Mouse (Mus musculus) heart, adult 2 months (tissue): ENCODE measurements at regions not wholly inside any gene's neighbourhood (a gene's known extent, or its start where the extent isn't known, plus 50 kb on each side); places are given as distances from the start of the nearest gene placed in this dataset.
A peak's percentile ranks its signal among the peaks of the same experiment; 100 is the strongest.

Experiments used
- DNase-seq, 2 experiments: peaks; one replicate each; pipeline ENCODE4 v3.0.0; 2021
- H3K27ac ChIP-seq: fragments of 200-600 bp; 2 replicates; pipeline ENCODE4 v1.8.1; 2022
- H3K27me3 ChIP-seq: fragments of 200-500 bp; 2 replicates; pipeline ENCODE4 v1.6.1; 2012; ENCODE audit warnings: mild to moderate bottlenecking, low read length, inconsistent platforms, mixed read lengths; ENCODE audit not compliant: control insufficient read depth, insufficient read depth
- H3K36me3 ChIP-seq: fragments of 200-500 bp; 2 replicates; pipeline ENCODE4 v1.6.1; 2012; ENCODE audit warnings: low read length, inconsistent platforms; ENCODE audit not compliant: control insufficient read depth, insufficient read depth
- H3K4me1 ChIP-seq: fragments of 200-500 bp; 2 replicates; pipeline ENCODE4 v1.6.1; 2011; ENCODE audit warnings: low read length; ENCODE audit not compliant: control insufficient read depth, insufficient read depth
- H3K4me3 ChIP-seq: fragments of 200-600 bp; 2 replicates; pipeline ENCODE4 v1.8.1; 2022
- H3K79me2 ChIP-seq: fragments of 200-500 bp; replicated peaks from 2 replicates; pipeline ENCODE4 v1.6.1; 2012; ENCODE audit warnings: mild to moderate bottlenecking, inconsistent platforms, low read length, moderate library complexity, mixed read lengths; ENCODE audit not compliant: control insufficient read depth, insufficient read depth
- H3K9ac ChIP-seq: fragments of 200-500 bp; 2 replicates; pipeline ENCODE4 v1.6.1; 2012; ENCODE audit warnings: low read depth, mild to moderate bottlenecking, control low read depth, inconsistent platforms, low read length, mixed read lengths
- CTCF ChIP-seq: fragments of 200-600 bp; IDR thresholded peaks from 2 replicates; pipeline ENCODE4 v1.8.1; 2022; ENCODE audit warnings: antibody characterized with exemption, mild to moderate bottlenecking, moderate library complexity
- EP300 ChIP-seq: fragments of 200-500 bp; IDR thresholded peaks from 2 replicates; pipeline ENCODE4 v1.6.1; 2011; ENCODE audit warnings: low read depth, low read length, control low read depth; ENCODE audit not compliant: insufficient read depth
- POLR2A ChIP-seq: fragments of 200-500 bp; IDR thresholded peaks from 2 replicates; pipeline ENCODE4 v1.6.1; 2011; ENCODE audit warnings: mild to moderate bottlenecking, low read depth, low read length, control low read depth; ENCODE audit not compliant: insufficient read depth
- WGBS: fragments of 180-500 bp; shearing (Covaris S2); methylation state at CpG from one replicate; pipeline ENCODE4 v1.1.7; 2018; 5-methylcytosine and 5-hydroxymethylcytosine counted together
- intact Hi-C: fragments of 180-260 bp; cut with DNase I; formaldehyde crosslinking; loops from one replicate; pipeline ENCODE4 v1.15.1; 2025

DNA sequence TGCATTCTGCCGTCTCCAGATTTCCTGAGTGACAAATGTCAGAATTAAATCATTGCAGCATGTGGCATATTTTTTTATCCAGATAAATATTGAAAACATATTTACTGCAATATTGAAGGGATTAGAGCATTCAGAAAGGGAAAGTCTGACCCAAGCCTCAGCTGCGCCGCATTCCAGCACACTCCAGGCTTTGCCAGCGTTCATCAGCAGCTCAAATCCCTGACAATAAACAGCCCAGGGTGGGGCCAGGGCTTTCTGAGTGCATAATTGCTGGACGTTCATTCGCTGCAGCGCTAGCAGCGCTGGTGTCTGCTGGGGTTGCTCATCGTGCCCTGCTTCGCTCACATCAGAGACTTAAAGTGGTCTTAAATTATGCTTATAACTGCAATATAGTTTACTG, 556.6 kb downstream of the Fat4 start:
- H3K4me1 ChIP-seq, result no peaks in the 10 kb centered on the region
- intact Hi-C loops, result no loop called here
- no peak overlapping the region for H3K9ac ChIP-seq
- 55% methylated on average over 10 of the region's 10 CpGs for WGBS
- no peak overlapping the region for H3K4me3 ChIP-seq
- no peaks in the 10 kb centered on the region for H3K27me3 ChIP-seq
- TF ChIP-seq CTCF (no peak), EP300 (no peak), POLR2A (no peak)
- DNase-seq, result no peak
- no peak overlapping the region for H3K27ac ChIP-seq
- no peaks in the 10 kb centered on the region for H3K36me3 ChIP-seq
- no peaks in the 10 kb centered on the region for H3K79me2 ChIP-seq

DNA sequence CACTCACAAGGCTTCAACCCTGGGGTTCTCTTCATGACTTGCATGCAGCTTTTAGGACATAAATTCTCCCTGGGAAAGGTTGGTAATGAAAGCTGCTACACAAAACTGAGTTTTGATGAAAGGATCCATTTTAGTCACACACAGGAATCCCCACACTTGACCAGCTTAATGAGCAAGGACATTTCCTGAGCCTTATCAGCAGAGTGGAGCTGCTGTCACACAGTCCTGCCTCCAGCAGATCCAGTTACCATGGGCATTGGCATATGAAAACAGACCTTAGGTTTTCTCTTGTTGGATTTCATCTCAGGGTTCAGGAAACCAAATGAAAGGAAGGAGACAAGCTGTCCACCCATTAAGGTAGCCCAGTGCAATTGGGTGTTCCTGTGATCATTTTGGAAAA, 568.9 kb downstream of the Fat4 start:
- Histone ChIP-seq H3K36me3 (no peaks in the 10 kb centered on the region), H3K4me1 (no peaks in the 10 kb centered on the region), H3K4me3 (no peak overlapping the region), H3K27ac (no peak overlapping the region), H3K9ac (no peak overlapping the region), H3K27me3 (no peaks in the 10 kb centered on the region), H3K79me2 (no peaks in the 10 kb centered on the region)
- DNase-seq, result no peak
- TF ChIP-seq EP300 (no peak), CTCF (no peak), POLR2A (no peak)
- intact Hi-C loops, result no loop called here

DNA sequence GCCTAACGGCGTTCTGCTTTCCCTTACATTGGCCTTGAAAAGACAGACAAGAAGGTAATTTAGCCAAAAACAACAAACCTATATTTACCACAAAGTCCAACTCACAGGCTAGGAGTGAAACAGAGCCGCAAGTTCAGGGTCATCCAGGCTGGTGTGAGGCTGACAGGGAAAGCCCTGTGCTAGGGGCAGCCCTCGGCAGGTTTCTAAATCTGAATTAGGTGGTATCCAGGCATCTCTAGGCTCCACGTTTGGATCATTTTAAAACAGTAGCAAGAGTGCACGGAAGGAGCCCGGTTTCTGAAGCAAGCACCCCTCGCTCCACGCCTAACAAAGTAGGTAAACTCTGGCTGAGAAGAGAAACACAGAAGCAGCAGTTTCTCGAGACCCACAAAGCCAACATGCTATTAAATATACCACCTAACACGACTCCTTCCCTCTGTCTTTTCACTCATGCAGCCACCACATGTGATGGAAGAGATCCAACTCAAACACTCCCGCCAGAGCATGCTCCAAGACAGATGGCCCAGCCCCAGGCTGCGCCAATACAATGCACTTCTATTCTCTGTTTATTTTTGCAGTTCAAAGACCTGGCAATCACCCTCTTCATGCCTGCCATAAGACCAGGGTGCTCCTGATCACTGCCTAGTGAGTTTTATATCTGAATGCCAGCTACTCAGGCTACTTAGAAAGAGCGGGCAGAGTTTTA, 573.6 kb downstream of the Fat4 start:
- H3K36me3 ChIP-seq, result no peaks in the 10 kb centered on the region
- H3K27ac ChIP-seq, result no peak overlapping the region
- no peaks in the 10 kb centered on the region for H3K4me1 ChIP-seq
- no peaks in the 10 kb centered on the region for H3K79me2 ChIP-seq
- H3K27me3 ChIP-seq, result no peaks in the 10 kb centered on the region
- TF ChIP-seq EP300 (no peak), CTCF (no peak), POLR2A (no peak)
- no peak overlapping the region for H3K9ac ChIP-seq
- WGBS, result 52% methylated on average over 14 of the region's 14 CpGs
- no peak overlapping the region for H3K4me3 ChIP-seq
- intact Hi-C loops, result no loop called here
- peak in 1 of 2 experiments; percentile 2 for DNase-seq

DNA sequence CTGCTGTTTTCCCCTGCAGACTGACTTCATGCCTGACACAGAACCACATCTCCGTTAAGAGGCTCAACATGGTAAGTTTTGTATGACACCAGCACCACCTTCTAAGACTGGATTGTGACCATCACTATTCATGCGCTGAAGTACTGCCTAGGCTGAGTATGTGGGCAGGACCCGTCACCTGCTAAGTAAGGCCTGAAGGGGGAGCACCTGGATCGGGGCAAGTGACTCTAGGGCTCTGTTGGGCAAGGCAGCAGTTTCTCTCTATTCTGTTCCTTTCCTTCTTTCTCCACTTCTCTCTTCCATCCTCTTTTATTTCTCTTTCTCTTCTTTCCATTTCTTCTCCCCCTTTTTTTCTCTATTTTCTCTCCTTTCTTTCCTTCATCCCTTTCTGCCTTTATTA, 574.8 kb downstream of the Fat4 start:
- Histone ChIP-seq H3K4me1 (no peaks in the 10 kb centered on the region), H3K79me2 (no peaks in the 10 kb centered on the region), H3K36me3 (no peaks in the 10 kb centered on the region), H3K4me3 (no peak overlapping the region), H3K9ac (no peak overlapping the region), H3K27me3 (no peaks in the 10 kb centered on the region), H3K27ac (no peak overlapping the region)
- TF ChIP-seq EP300 (no peak), CTCF (peak; percentile 14; the same call in 1 of the 2 replicates)
- DNase-seq, result no peak
- intact Hi-C loops, result no loop called here
- 85% methylated on average over 4 of the region's 4 CpGs for WGBS

DNA sequence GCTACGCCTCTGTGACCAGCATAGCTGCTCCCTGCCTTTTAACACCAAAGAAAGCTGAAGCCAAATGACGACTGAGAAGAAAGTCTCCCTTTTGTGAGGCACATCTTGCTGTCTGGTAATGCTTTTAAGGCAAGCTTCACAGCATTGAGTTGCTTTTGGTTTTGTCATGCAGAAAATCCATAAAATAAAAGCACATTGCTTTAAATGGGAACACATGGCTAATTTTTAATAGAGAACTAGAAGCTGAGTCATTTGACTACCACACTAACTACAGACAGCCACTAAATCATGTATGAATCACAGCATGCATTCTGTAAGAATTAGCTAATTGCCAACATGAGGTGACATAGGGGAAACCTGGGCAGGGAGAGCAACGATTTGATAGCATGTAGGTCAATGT, 579.1 kb downstream of the Fat4 start:
- Histone ChIP-seq H3K27ac (no peak overlapping the region), H3K36me3 (no peaks in the 10 kb centered on the region), H3K4me1 (no peaks in the 10 kb centered on the region), H3K79me2 (no peaks in the 10 kb centered on the region), H3K4me3 (no peak overlapping the region), H3K9ac (no peak overlapping the region), H3K27me3 (no peaks in the 10 kb centered on the region)
- WGBS, result 79% methylated on average over 3 of the region's 3 CpGs
- intact Hi-C loops, result no loop called here
- no peak for DNase-seq
- TF ChIP-seq CTCF (no peak), POLR2A (no peak), EP300 (no peak)

DNA sequence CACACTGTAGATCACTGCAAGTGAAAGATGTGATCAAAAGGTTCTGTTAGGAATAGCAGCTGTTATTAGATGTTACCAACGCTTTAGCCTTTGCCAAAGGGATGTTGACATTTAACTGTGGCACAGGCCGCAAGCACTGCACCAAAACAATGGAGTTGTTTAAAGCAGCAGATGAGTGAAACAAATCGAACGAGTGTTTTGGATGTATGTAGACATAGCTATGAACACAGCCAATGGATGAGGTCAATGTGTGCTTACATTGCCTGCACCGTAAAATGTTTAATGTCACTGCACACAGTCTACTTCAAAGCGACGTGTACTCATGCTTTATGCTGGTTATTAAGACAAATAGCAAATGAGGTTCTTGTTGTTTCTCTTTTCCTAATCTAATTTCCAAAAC, 602.7 kb downstream of the Fat4 start:
- Histone ChIP-seq H3K4me1 (no peaks in the 10 kb centered on the region), H3K27me3 (no peaks in the 10 kb centered on the region), H3K9ac (no peak overlapping the region), H3K4me3 (no peak overlapping the region), H3K36me3 (no peaks in the 10 kb centered on the region), H3K27ac (no peak overlapping the region), H3K79me2 (no peaks in the 10 kb centered on the region)
- intact Hi-C loops, result no loop called here
- WGBS, result 83% methylated on average over 7 of the region's 7 CpGs
- no peak for TF ChIP-seq EP300
- no peak for TF ChIP-seq POLR2A
- no peak for TF ChIP-seq CTCF
- no peak for DNase-seq

DNA sequence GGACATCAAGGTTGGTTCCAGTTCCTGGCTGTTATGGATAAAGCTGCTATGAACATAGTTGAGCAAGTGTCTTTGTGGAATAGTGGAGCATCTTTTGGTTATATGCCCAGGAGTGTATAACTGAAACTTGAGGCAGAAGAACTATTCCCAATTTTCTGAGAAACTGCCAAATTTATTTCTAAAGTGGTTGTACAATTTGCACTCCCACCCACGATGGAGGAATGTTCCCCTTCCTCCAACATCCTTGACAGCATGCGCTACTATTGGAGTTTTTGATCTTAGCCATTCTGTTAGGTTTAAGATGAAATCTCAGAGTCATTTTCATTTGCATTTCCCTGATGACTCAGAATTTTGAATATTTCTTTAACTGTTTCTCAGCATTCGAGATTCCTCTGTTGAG, 607.6 kb downstream of the Fat4 start:
- Histone ChIP-seq H3K27me3 (no peaks in the 10 kb centered on the region), H3K79me2 (no peaks in the 10 kb centered on the region), H3K27ac (no peak overlapping the region), H3K4me1 (no peaks in the 10 kb centered on the region), H3K4me3 (no peak overlapping the region), H3K9ac (no peak overlapping the region), H3K36me3 (no peaks in the 10 kb centered on the region)
- 87% methylated on average over 3 of the region's 3 CpGs for WGBS
- no peak for DNase-seq
- no peak for TF ChIP-seq CTCF
- TF ChIP-seq POLR2A, result no peak
- no peak for TF ChIP-seq EP300
- intact Hi-C loops, result no loop called here
